Mouse (Mus musculus) lung, postnatal 0 days (tissue): ENCODE data around the gene Aspm. TPM values are rescaled to one million over a fixed set of nuclear protein-coding genes. Genes with fewer than 3 reads are reported as not detected.

Experiments used
- ATAC-seq: fragments of 200-750 bp; cut with Nextera tagmentation; 2 replicates; pipeline ENCODE4 v1.8.0; 2017; ENCODE audit warnings: moderate library complexity
- DNase-seq: peaks from one replicate; pipeline ENCODE4 v3.0.0-alpha.2; 2016; ENCODE audit warnings: low spot score
- H3K27ac ChIP-seq: fragments of 300-500 bp; sonication (generic); 2 replicates; pipeline ENCODE4 v1.5.1; 2014; ENCODE audit warnings: antibody characterized with exemption, mild to moderate bottlenecking, low read length, mixed read lengths
- H3K27me3 ChIP-seq: fragments of 300-500 bp; sonication (generic); replicated peaks from 2 replicates; pipeline ENCODE4 v1.6.1; 2014; ENCODE audit warnings: low read length, mixed read lengths; ENCODE audit not compliant: insufficient read depth
- H3K36me3 ChIP-seq: fragments of 300-500 bp; sonication (generic); 2 replicates; pipeline ENCODE4 v1.6.1; 2014; ENCODE audit warnings: low read length, mixed read lengths; ENCODE audit not compliant: insufficient read depth
- H3K4me1 ChIP-seq: fragments of 300-500 bp; sonication (generic); 2 replicates; pipeline ENCODE4 v1.6.1; 2014; ENCODE audit warnings: antibody characterized with exemption, low read depth, low read length, mixed read lengths; ENCODE audit not compliant: insufficient read depth
- H3K4me2 ChIP-seq: fragments of 300-500 bp; sonication (generic); replicated peaks from 2 replicates; pipeline ENCODE4 v1.6.1; 2014; ENCODE audit warnings: low read depth, mild to moderate bottlenecking, low read length, moderate library complexity, mixed read lengths
- H3K4me3 ChIP-seq: fragments of 300-500 bp; sonication (generic); 2 replicates; pipeline ENCODE4 v1.5.1; 2014; ENCODE audit warnings: low read depth, low read length
- H3K9ac ChIP-seq: fragments of 300-500 bp; sonication (generic); replicated peaks from 2 replicates; pipeline ENCODE4 v1.6.1; 2014; ENCODE audit warnings: low read depth, mild to moderate bottlenecking
- H3K9me3 ChIP-seq: fragments of 300-500 bp; sonication (generic); 2 replicates; pipeline ENCODE4 v1.6.1; 2016; ENCODE audit warnings: low read length, mixed read lengths
- CTCF ChIP-seq: IDR thresholded peaks from 2 replicates; pipeline ENCODE4 v1.5.1; 2016; ENCODE audit warnings: antibody characterized with exemption, mild to moderate bottlenecking
- EP300 ChIP-seq: IDR thresholded peaks from 2 replicates; pipeline ENCODE4 v1.6.1; 2016; ENCODE audit warnings: antibody characterized with exemption, mild to moderate bottlenecking, control low read depth
- WGBS: fragments of 180-500 bp; shearing (Covaris S2); extraction: QIAGEN DNeasy Blood & Tissue Kit; methylation state at CpG from one replicate; pipeline ENCODE4 v1.1.7; 2014; 5-methylcytosine and 5-hydroxymethylcytosine counted together
- polyA plus RNA-seq: library from polyadenylated mRNA; unstranded; fragments of >200 nt; fragmentation: Nextera tagmentation; extraction: Ambion mirVana; gene quantifications from 2 replicates; pipeline ENCODE4 v1.2.1, GENCODE M21; 2015

Aspm gene
- polyA plus RNA-seq, 1 experiment from 2014 or later, result 0.54 TPM

DNA sequence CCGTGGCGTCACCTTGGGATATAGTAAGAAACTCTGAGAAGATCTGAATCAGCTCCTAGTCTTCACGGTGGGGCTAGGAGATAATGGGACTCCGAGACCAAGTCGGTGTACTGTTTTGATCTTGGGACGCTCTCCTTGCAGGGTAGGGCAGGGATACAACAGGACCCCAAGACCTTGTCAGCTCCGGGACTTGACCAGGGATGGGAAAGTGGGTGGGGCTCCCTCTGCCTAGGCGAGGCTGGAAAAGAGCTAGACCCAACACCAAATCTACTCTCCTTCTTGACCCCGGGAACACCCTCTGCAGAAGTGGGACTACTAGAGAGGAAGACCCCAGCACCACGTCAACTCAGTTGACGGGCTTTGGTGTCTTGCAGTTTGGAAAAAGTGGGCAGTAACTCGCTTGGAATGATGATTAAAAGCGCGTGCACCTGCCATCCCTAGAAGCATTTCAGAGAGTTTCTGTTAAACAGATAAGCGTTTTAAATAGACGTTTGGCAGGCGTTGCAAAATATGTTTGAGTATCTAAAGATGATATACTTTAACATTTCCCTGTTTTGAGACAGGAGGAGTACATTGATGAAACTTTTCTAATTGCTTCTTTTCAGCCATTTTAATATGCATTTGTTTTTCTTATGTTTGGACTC is 776 bp downstream of the Aspm start:
- peak overlapping the region; percentile 29; the same call in 1 of the 2 replicates for H3K9ac ChIP-seq
- DNase-seq (no peak), ATAC-seq (no peak)
- no peak overlapping the region for H3K27ac ChIP-seq
- peak overlapping the region; percentile 100 for H3K4me2 ChIP-seq
- 2% methylated on average over 17 of the region's 17 CpGs for WGBS
- H3K4me3 ChIP-seq, result peak overlapping the region; percentile 73
- no peaks in the 10 kb centered on the region for H3K36me3 ChIP-seq
- TF ChIP-seq CTCF (no peak), EP300 (no peak)
- H3K4me1 ChIP-seq, result peaks cover 4% of the 10 kb centered on the region; the same call in 1 of the 2 replicates
- no peaks in the 10 kb centered on the region for H3K27me3 ChIP-seq
- H3K9me3 ChIP-seq, result no peaks in the 10 kb centered on the region

- no peaks in the 10 kb centered on the region for H3K4me1 ChIP-seq
- WGBS, result 81% methylated on average over 5 of the region's 5 CpGs
- H3K9ac ChIP-seq, result no peak overlapping the region
- no peaks in the 10 kb centered on the region for H3K27me3 ChIP-seq
- no peak overlapping the region for H3K27ac ChIP-seq
- no peak overlapping the region for H3K4me2 ChIP-seq
- H3K9me3 ChIP-seq, result no peaks in the 10 kb centered on the region
- no peak overlapping the region for H3K4me3 ChIP-seq
- no peak for DNase-seq
- H3K36me3 ChIP-seq, result no peaks in the 10 kb centered on the region
- TF ChIP-seq CTCF (no peak), EP300 (no peak)
- no peak for ATAC-seq
These were observed 6.2 kb downstream of the Aspm start for GRCm38 (mm10) chr1:139460807-139461206.

DNA sequence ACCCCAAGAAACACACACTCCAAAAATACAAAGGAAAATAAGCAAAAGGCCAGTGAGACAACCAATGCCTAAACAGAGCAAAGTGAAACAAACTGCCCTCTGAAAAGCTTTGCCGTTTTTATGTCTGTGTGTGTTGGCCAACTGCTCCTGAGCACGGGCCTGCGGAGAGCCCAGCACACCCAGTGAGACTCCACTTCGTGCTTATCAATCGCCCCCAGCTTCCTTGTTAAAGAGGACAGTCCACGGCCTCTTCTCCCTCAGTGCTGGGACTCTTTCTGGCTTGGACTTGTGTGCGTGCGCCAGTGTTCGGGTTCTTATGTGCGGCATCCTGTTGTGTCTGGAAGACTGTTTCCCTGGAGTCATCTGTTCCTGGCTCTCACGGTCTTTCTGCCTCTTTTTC is 11.4 kb downstream of the Aspm start:
- no peaks in the 10 kb centered on the region for H3K36me3 ChIP-seq
- no peak for TF ChIP-seq EP300
- TF ChIP-seq CTCF, result no peak

DNA sequence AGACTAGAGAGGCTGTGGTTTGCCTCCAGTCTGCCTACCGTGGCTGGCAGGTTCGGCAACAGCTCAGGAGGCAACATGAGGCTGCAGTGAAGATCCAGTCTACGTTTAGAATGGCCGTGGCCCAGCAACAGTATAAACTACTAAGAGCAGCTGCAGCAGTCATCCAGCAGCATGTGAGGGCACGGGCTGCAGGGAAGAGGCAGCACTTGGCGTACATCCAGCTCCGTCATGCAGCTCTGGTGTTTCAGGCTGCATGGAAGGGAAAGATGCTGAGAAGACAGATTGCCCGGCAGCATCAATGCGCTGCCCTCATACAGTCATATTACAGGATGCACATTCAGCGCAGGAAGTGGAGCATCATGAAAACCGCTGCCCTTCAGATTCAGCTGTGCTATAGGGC is 24.3 kb downstream of the Aspm start:
- no peak for TF ChIP-seq CTCF
- no peak for TF ChIP-seq EP300
- Histone ChIP-seq H3K9me3 (no peaks in the 10 kb centered on the region), H3K27ac (no peak overlapping the region), H3K27me3 (no peaks in the 10 kb centered on the region), H3K9ac (no peak overlapping the region), H3K36me3 (peaks cover 12% of the 10 kb centered on the region; the same call in 1 of the 2 replicates), H3K4me2 (no peak overlapping the region), H3K4me3 (no peak overlapping the region), H3K4me1 (no peaks in the 10 kb centered on the region)
- no peak for DNase-seq
- ATAC-seq, result no peak
- 87% methylated on average over 11 of the region's 11 CpGs for WGBS

More for the DNA sequence above, 11.4 kb downstream of the Aspm start:
- ATAC-seq, result no peak
- Histone ChIP-seq H3K27me3 (no peaks in the 10 kb centered on the region), H3K9me3 (no peaks in the 10 kb centered on the region), H3K4me2 (no peak overlapping the region), H3K4me1 (no peaks in the 10 kb centered on the region), H3K9ac (no peak overlapping the region), H3K4me3 (no peak overlapping the region), H3K27ac (no peak overlapping the region)
- 91% methylated on average over 11 of the region's 11 CpGs for WGBS
- DNase-seq, result no peak

- H3K27ac ChIP-seq, result no peak overlapping the region
- DNase-seq, result no peak
- no peaks in the 10 kb centered on the region for H3K4me1 ChIP-seq
- TF ChIP-seq CTCF (no peak), EP300 (no peak)
- 91% methylated on average over 8 of the region's 8 CpGs for WGBS
- no peaks in the 10 kb centered on the region for H3K9me3 ChIP-seq
- H3K4me2 ChIP-seq, result no peak overlapping the region
- no peaks in the 10 kb centered on the region for H3K27me3 ChIP-seq
- peaks cover 12% of the 10 kb centered on the region; the same call in 1 of the 2 replicates for H3K36me3 ChIP-seq
- H3K9ac ChIP-seq, result no peak overlapping the region
- no peak for ATAC-seq
- no peak overlapping the region for H3K4me3 ChIP-seq
These were observed 25.7 kb downstream of the Aspm start for GRCm38 (mm10) chr1:139480246-139480645.

DNA sequence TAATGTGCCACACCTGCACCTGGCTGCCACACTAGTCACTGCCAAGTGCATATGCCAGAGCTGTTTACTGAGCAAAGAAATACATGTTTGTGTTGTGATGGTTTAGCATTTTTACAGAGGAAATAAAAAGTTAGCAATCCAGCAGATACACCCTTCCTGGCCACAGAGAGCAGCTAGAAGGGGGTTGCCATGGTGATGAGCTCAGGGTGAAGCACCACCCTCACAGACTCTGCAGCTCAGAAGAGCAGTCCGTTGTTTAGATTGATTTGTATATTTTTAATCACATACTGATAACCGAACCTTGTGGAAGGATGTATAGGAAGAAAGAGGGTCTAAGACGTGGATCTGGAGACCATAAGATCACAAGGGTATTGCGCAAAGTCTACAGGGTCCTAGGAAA is 26.6 kb downstream of the Aspm start:
- Histone ChIP-seq H3K9ac (no peak overlapping the region), H3K36me3 (peaks cover 7% of the 10 kb centered on the region; the same call in 1 of the 2 replicates), H3K27me3 (no peaks in the 10 kb centered on the region), H3K4me1 (no peaks in the 10 kb centered on the region), H3K4me3 (no peak overlapping the region), H3K27ac (no peak overlapping the region), H3K9me3 (no peaks in the 10 kb centered on the region), H3K4me2 (no peak overlapping the region)
- WGBS, result 77% methylated on average over 4 of the region's 4 CpGs
- ATAC-seq, result no peak
- DNase-seq, result no peak
- TF ChIP-seq EP300 (no peak), CTCF (no peak)

DNA sequence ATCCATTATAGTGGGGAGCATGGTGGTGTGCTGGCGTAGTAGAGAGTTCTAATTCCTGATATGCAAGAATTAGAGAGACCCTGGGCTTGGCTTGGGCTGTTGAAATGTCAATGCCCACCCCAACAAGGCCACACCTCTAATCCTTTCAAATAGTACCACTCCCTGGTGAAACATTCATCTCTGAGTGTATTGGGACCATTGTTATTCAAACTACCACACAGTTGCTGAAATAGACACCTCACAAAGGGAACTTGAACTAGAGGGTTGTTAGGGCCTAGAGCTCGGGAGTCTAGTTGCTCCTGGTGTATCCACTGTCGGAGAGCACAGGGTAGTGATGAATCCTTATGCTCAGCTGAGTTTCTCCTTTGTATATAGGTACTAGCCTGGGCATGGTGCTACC is 40.1 kb downstream of the Aspm start:
- WGBS, result 85% methylated on average over 3 of the region's 3 CpGs
- H3K36me3 ChIP-seq, result no peaks in the 10 kb centered on the region
- H3K4me2 ChIP-seq, result no peak overlapping the region
- H3K9ac ChIP-seq, result no peak overlapping the region
- TF ChIP-seq EP300 (no peak), CTCF (no peak)
- H3K4me3 ChIP-seq, result no peak overlapping the region
- H3K27me3 ChIP-seq, result no peaks in the 10 kb centered on the region
- no peaks in the 10 kb centered on the region for H3K9me3 ChIP-seq
- DNase-seq (no peak), ATAC-seq (no peak)
- no peaks in the 10 kb centered on the region for H3K4me1 ChIP-seq
- H3K27ac ChIP-seq, result no peak overlapping the region
